Mouse (Mus musculus) embryonic facial prominence, embryonic 10.5 days (tissue): ENCODE results near the gene 3110082I17Rik. TPM values are rescaled to one million over a fixed set of nuclear protein-coding genes. Genes with fewer than 3 reads are reported as not detected.

Experiments
- DNase-seq: peaks from one replicate; pipeline ENCODE4 v3.0.0-alpha.2; 2017; ENCODE audit warnings: low spot score
- H3K27ac ChIP-seq: fragments of 300-500 bp; sonication (generic); replicated peaks from 2 replicates; pipeline ENCODE4 v1.5.1; 2016; ENCODE audit warnings: mild to moderate bottlenecking
- H3K27me3 ChIP-seq: fragments of 300-500 bp; sonication (generic); replicated peaks from 2 replicates; pipeline ENCODE4 v1.6.1; 2016; ENCODE audit warnings: low read depth, mild to moderate bottlenecking; ENCODE audit not compliant: poor library complexity, severe bottlenecking
- H3K36me3 ChIP-seq: fragments of 300-500 bp; sonication (generic); replicated peaks from 2 replicates; pipeline ENCODE4 v1.6.1; 2016; ENCODE audit warnings: mild to moderate bottlenecking, moderate library complexity
- H3K4me1 ChIP-seq: fragments of 300-500 bp; sonication (generic); 2 replicates; pipeline ENCODE4 v1.6.1; 2016
- H3K4me3 ChIP-seq: fragments of 300-500 bp; sonication (generic); 2 replicates; pipeline ENCODE4 v1.5.1; 2016; ENCODE audit warnings: mild to moderate bottlenecking, moderate library complexity
- H3K9me3 ChIP-seq: fragments of 300-500 bp; sonication (generic); 2 replicates; pipeline ENCODE4 v1.6.1; 2016; ENCODE audit warnings: mild to moderate bottlenecking
- WGBS: fragments of 180-500 bp; shearing (Covaris S2); methylation state at CpG from one replicate; pipeline ENCODE4 v1.1.7; 2016; 5-methylcytosine and 5-hydroxymethylcytosine counted together
- polyA plus RNA-seq: library from polyadenylated mRNA; unstranded; fragments of >200 nt; fragmentation: Nextera tagmentation; extraction: Ambion mirVana; gene quantifications from 2 replicates; pipeline ENCODE4 v1.2.1, GENCODE M21; 2016

3110082I17Rik gene
- 58.2 and 58.5 TPM in 2 replicates for polyA plus RNA-seq

DNA sequence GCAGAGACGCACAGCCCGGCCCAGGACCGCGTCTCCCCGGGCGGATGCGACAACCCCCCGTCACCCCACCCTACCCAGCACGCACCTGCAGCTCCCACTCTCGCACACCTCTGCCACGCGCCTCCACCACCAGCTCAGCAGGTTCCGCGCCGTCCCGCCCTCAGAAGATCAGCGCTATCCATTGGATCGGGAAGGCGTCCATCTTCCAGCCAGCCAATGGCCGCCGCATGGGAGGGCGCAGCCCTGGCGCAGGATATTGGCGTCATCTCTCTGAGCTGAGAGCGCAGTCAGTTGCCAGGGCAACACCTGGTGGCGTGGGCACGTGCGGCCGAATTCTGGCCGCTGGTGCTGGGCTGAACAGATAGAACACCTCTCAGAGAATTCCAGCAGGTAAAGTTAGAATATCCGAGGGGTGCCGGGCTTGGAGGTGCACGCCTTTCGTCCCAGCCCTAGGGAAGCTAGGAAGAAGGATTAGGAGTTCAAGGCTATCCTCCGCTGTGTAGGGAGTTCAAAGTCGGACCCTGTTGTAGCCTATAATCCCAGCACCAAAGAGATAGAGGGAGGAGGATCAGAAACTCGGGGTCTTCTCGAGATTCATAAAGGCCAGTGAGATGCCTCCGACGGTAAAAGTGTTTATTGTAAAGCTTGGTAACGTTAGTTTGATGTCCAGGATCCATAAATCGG lies at the start of gene 3110082I17Rik:
Gene 3110082I17Rik (minus strand): TSS at position 144 of the 684 bp plus-strand sequence.
- peaks cover 19% of the 10 kb centered on the region for H3K36me3 ChIP-seq
- H3K27ac ChIP-seq: peak within 1 kb of the TSS; percentile 80
- WGBS: 3% methylated on average over 42 of the region's 42 CpGs

DNA sequence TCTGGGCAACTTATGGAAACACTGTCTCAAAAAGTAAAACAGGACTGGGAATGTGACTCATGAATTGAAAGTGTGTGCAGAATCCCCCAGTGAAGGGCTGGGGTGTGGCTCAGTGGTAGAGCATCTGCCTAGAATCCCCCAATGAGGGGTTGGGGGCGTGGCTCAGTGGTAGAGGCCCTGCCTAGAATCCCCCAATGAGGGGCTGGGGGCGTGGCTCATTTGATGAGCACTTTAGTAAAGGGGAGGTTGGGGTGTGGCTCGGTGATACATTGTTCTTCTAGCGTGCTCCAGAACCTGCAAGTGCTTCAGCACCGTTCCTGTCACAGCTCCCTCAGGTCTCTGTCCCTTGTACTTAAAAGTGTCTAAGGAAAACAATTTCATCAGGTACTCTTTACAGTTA lies 45.9 kb upstream of the 3110082I17Rik start:
- Histone ChIP-seq H3K9me3 (no peaks in the 10 kb centered on the region), H3K4me3 (no peak overlapping the region), H3K36me3 (no peaks in the 10 kb centered on the region), H3K27ac (no peak overlapping the region), H3K4me1 (no peaks in the 10 kb centered on the region), H3K27me3 (peaks cover 40% of the 10 kb centered on the region)
- DNase-seq: no peak
- WGBS: 22% methylated on average over 5 of the region's 5 CpGs

More for the DNA sequence above, at the start of gene 3110082I17Rik:
- Histone ChIP-seq H3K9me3 (no peaks in the 10 kb centered on the region), H3K27me3 (no peaks in the 10 kb centered on the region), H3K4me3 (peak within 1 kb of the TSS; percentile 84), H3K4me1 (peaks cover 20% of the 10 kb centered on the region)
- DNase-seq: peak; percentile 97

DNA sequence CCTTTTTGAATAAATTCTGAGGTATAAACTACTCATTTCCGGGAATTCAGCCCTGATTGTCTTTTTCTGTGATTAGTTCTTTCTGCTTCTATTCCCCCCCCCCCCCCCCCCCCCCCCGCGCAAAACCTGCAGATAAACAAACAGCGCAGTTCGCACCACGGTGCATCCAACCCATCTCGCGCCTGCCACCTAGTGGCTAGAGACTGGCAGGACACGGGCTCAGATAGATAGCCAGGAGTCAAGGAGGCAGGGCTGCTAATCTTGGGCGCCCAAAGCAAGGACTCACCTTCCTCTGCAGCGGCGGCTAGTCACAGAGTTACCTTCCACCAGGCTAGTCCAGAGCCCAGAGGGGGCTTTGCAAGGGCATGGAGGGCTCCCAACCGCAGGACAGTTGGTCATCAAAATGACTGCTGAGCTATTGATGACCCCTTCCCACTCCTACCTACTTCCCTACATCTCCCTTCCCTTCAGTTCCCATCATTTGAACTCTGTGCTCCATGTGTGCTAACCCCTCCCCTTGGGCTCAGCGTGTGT lies 44.8 kb upstream of the 3110082I17Rik start:
- 4% methylated on average over 14 of the region's 14 CpGs for WGBS
- Histone ChIP-seq H3K4me3 (no peak overlapping the region), H3K4me1 (no peaks in the 10 kb centered on the region), H3K36me3 (no peaks in the 10 kb centered on the region), H3K9me3 (no peaks in the 10 kb centered on the region), H3K27me3 (peaks cover 29% of the 10 kb centered on the region), H3K27ac (no peak overlapping the region)
- peak; percentile 78 for DNase-seq

DNA sequence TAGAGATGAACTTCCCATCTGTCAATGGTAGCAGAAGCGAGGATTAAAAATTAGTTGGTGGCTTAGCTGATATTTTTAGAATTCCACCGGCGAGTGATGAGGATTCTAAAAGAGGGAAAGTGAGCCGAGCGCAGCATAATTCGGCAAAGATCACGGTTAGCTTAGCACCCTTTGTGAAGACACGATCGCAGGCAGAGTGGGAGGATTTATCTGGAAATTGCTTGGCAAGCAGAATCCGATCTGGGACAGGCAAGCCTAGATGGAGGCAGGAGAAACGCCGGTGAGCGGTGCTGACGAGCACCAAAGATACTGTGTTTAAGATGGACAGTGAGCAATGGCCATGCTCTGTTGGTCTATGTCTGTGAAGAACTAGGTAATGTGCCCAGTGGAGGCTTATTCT lies 42.0 kb upstream of the 3110082I17Rik start:
- H3K36me3 ChIP-seq: no peaks in the 10 kb centered on the region
- no peak overlapping the region for H3K27ac ChIP-seq
- no peaks in the 10 kb centered on the region for H3K9me3 ChIP-seq
- no peak for DNase-seq
- H3K4me3 ChIP-seq: no peak overlapping the region
- H3K4me1 ChIP-seq: no peaks in the 10 kb centered on the region
- peaks cover 24% of the 10 kb centered on the region for H3K27me3 ChIP-seq
- 87% methylated on average over 14 of the region's 14 CpGs for whole genome bisulfite sequencing

DNA sequence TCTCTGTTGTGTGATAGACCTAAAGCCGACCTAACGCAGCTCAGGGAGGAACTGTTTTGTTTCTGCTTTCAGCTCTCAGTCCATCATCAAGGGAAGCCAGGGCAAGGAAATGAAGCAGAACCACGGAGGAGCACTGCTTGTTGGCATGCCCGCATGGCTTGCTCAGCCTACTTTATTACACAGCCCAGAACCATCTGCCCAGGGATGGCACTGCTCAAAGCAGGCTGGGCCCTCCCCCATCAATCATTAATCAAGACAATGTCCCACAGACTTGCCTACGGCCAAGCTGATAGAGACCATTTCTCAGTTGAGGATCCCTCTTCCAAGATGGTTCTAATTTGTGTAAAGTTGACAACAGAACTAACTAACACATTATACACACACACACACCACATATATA lies 38.5 kb upstream of the 3110082I17Rik start:
- no peak for DNase-seq
- no peaks in the 10 kb centered on the region for H3K9me3 ChIP-seq
- no peak overlapping the region for H3K27ac ChIP-seq
- H3K4me1 ChIP-seq: no peaks in the 10 kb centered on the region
- H3K36me3 ChIP-seq: no peaks in the 10 kb centered on the region
- no peak overlapping the region for H3K4me3 ChIP-seq
- 72% methylated on average over 5 of the region's 5 CpGs for WGBS
- H3K27me3 ChIP-seq: peaks cover 12% of the 10 kb centered on the region; the same call in 1 of the 2 replicates

DNA sequence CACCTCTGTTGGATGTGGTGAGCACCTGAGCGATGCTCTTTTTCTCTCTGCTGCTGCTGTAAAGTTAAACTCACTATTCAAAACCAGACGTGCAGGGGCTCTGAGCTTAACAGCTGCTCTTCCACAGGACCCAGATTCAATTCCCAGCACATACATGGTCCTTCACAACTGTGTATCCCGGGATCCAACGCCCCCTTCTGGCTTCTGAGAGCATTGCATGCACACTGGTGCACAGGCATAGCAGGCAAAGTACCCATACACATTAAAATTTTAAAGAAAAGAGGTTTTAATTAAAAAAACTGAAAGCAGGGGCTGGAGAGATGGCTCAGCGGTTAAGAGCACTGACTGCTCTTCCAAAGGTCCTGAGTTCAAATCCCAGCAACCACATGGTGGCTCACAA lies 36.6 kb upstream of the 3110082I17Rik start:
- peaks cover 8% of the 10 kb centered on the region; the same call in 1 of the 2 replicates for H3K27me3 ChIP-seq
- DNase-seq: no peak
- H3K27ac ChIP-seq: no peak overlapping the region
- H3K4me3 ChIP-seq: no peak overlapping the region
- no peaks in the 10 kb centered on the region for H3K36me3 ChIP-seq
- WGBS: 59% methylated on average over 5 of the region's 5 CpGs
- no peaks in the 10 kb centered on the region for H3K4me1 ChIP-seq
- no peaks in the 10 kb centered on the region for H3K9me3 ChIP-seq

DNA sequence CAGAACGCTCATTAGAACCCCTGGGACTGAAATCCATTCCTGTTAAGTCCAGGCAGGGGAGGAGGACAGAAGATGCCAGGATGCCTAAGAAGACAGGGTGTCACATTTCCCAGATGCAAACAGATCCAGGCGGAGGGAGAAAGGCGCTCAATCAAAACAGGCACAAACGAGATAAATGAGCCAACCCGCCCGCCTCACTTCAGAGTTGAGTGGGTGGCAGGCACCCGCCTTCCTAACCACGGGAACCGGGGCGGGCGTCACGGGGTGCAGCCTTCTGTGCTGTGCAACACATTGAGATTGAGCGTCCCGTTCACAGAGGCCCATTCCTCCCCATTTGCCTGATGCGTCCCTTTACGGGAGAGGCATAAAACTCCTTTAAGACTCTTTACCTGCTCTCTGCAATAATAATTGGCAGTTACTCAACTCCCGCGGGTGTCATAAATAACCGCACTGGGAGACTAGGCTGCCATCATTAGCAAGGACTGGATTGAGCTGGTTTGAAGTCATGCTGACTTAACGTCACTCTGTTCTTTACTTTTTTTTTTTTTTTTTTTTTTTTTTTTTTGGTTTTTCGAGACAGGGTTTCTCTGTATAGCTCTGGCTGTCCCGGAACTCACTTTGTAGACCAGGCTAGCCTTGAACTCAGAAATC lies 34.8 kb upstream of the 3110082I17Rik start:
- no peaks in the 10 kb centered on the region for H3K36me3 ChIP-seq
- H3K27me3 ChIP-seq: peaks cover 8% of the 10 kb centered on the region
- no peaks in the 10 kb centered on the region for H3K4me1 ChIP-seq
- no peak overlapping the region for H3K27ac ChIP-seq
- H3K9me3 ChIP-seq: no peaks in the 10 kb centered on the region
- DNase-seq: no peak
- no peak overlapping the region for H3K4me3 ChIP-seq
- 65% methylated on average over 22 of the region's 22 CpGs for WGBS

DNA sequence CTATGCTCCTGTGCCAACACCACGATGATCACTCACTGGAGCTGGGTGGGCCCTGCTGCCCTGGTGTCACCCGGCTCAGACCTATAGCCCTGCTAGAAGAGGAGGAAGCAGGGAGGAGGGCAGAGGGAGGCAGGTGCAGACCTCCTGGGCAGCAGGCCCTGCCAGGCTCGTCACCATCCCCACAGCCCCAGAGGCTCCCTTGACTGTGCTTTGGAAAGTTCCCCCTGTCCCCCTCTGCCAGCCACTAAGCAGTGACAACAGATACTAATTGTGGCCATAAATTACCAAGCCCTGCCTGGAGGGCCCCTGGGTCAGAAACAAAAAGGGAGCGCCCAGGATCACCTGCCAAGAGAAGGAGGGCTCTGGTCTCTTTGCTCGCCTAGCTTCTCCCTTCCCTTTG lies 33.4 kb upstream of the 3110082I17Rik start:
- Histone ChIP-seq H3K27ac (no peak overlapping the region), H3K27me3 (peaks cover 6% of the 10 kb centered on the region), H3K4me3 (no peak overlapping the region), H3K4me1 (no peaks in the 10 kb centered on the region), H3K9me3 (no peaks in the 10 kb centered on the region), H3K36me3 (no peaks in the 10 kb centered on the region)
- DNase-seq: no peak
- WGBS: 62% methylated on average over 5 of the region's 5 CpGs

DNA sequence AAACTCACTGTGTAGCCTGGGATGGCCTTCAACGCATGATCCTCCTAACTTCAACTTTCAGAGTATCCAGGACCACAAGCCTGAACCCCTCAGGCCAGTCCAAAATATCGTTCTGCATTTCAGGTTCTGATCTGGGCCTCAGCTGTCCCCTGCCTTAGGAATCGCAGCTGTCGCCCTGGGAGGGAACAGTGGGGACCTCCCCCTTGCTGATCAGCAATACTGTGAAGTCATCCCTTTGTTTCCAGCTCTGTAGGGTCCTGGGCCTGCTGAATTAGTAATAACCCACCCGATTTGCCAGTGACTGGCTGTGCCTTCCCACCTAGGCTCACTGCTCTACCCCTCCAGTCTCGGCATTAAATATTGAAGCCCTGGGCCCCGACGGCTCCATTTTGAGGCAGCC lies 31.0 kb upstream of the 3110082I17Rik start:
- Histone ChIP-seq H3K27ac (no peak overlapping the region), H3K4me1 (no peaks in the 10 kb centered on the region), H3K36me3 (no peaks in the 10 kb centered on the region), H3K27me3 (peaks cover 5% of the 10 kb centered on the region), H3K4me3 (no peak overlapping the region), H3K9me3 (0 out of 2 replicates have a peak, but pooled peaks cover under 1% of the 10 kb centered on the region)
- WGBS: 59% methylated on average over 8 of the region's 8 CpGs
- DNase-seq: no peak

DNA sequence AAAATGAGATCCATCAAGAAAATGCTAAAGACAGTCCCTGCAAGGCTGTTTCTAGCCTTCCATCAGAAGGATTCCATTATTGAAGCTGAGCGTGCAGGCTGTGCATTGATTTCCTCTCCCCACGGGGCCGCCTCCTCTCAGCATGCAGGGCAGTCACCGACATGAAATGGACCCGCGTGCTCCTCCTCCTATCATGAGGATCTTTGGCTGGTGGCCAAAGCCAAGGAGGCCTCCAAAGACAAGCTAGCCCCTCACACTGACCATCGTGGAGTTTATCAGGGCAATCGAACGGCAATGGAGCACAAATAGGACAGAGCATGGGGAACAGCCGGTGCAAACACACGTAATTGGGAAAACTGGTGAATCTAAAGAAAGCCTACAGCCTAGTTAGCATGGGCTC lies 29.8 kb upstream of the 3110082I17Rik start:
- Histone ChIP-seq H3K36me3 (no peaks in the 10 kb centered on the region), H3K27me3 (peaks cover 5% of the 10 kb centered on the region), H3K9me3 (0 out of 2 replicates have a peak, but pooled peaks cover 7% of the 10 kb centered on the region), H3K27ac (no peak overlapping the region), H3K4me1 (no peaks in the 10 kb centered on the region), H3K4me3 (no peak overlapping the region)
- DNase-seq: no peak
- 88% methylated on average over 11 of the region's 11 CpGs for WGBS

DNA sequence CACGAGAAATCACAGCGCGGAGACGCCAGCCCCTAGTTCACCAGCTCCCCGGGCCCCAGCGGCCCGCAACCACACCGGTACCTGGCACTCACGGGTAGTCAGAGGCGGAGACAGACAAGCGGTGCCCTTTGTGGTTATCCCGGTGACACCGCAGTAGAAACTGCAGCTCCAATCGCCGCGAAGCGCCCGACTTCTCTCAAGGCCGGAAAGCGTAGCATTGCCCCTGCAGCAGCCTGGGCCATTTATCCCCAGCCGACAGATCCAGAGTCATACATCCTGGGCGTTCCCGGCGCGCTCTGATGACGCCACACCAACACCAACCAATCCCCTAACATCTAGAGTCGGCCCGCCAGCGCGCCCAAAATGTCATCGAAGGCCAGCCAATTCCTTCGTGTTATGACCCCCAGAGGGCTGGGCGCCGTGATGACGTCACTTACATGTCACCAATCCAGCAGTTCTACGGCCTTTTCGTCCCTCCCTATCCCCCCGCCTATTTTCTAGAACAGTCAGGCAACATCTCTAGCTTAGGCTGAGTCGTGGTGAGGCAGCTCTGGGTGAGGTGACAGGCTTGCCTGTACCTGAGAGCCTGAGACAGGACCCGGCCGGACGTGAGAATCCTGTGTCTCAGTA lies 24.0 kb upstream of the 3110082I17Rik start, which contains the start of gene Zfand2a:
Gene Zfand2a (minus strand): TSS at position 365 of the 630 bp plus-strand sequence.
- Histone ChIP-seq H3K27ac (peak within 1 kb of the TSS; percentile 90), H3K27me3 (no peaks in the 10 kb centered on the region)
- WGBS: under 1% methylated on average over 42 of the region's 42 CpGs

DNA sequence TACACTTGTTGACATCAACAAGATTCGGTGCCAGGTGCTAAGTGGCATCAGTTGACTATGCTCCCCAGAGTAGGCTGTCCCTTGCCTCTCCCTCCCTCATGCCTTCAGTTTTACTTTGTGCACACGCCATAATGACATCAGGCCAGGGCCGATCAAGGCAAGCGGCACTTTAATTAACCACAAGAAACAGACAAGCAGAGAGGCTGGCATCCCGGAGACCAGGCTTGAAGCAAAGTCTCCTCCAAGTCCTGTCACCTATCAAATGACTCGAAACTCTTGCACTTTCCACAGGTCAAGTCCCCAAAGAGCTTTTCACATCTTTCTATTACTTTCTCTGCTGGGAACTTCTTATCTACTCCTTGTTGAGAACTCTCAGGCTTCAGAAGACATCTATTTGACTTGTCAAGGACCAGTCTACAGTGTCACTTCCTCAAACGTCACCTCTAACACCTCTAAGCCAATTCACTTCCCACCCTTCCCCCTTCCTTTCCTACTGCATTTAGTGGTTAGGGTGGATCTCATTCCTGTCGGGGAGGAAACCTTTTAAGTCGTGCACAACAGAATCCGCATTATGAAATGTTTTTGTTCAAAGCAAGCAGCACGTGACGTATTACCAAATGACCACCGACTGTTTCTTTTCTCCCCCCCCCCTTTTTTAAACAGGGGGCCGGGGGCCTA lies 23.0 kb upstream of the 3110082I17Rik start:
- DNase-seq: no peak
- no peaks in the 10 kb centered on the region for H3K27me3 ChIP-seq
- peaks cover 41% of the 10 kb centered on the region for H3K36me3 ChIP-seq
- H3K9me3 ChIP-seq: 0 out of 2 replicates have a peak, but pooled peaks cover 7% of the 10 kb centered on the region
- WGBS: 66% methylated on average over 14 of the region's 14 CpGs
- H3K27ac ChIP-seq: peak overlapping the region; percentile 90
- H3K4me1 ChIP-seq: peaks cover 14% of the 10 kb centered on the region
- peak overlapping the region; percentile 96 for H3K4me3 ChIP-seq

More for the DNA sequence above, 24.0 kb upstream of the 3110082I17Rik start, which contains the start of gene Zfand2a:
- peak; percentile 99 for DNase-seq
- Histone ChIP-seq H3K4me3 (peak within 1 kb of the TSS; percentile 96), H3K36me3 (peaks cover 31% of the 10 kb centered on the region), H3K4me1 (peaks cover 14% of the 10 kb centered on the region), H3K9me3 (0 out of 2 replicates have a peak, but pooled peaks cover 7% of the 10 kb centered on the region)
